Mouse (Mus musculus) erythroblast, embryonic 14.5 days (primary cell): ENCODE measurements around the gene Ahdc1.

Experiments
- GATA1 ChIP-seq: IDR thresholded peaks from 2 replicates; pipeline ENCODE4 v1.6.1; 2012; ENCODE audit warnings: low read length, inconsistent platforms, mixed read lengths
- TAL1 ChIP-seq: IDR thresholded peaks from 3 replicates; pipeline ENCODE4 v1.6.1; 2012; ENCODE audit warnings: low read length, inconsistent platforms, mixed read lengths

DNA sequence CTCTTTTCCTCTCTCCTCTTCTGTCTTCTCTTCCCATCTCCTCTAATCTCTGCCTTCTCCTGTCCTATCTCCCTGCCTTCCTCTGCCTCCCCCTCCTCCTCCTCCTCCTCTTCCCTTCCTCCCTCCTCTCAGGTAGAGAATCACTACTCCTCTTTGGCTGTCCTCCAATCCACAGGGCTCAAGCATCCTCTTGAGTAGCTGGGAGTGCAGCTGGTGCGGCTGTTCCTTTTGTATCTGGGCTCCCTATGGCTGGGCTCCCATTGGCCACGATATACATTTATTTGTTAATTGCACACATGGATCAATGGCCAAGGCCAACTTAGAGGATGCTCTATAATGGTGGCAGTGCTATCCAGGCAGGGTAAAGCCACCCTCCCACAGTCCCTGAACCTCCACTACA, 38.5 kb upstream of the Ahdc1 start:
- no peak for TF ChIP-seq GATA1
- no peak for TF ChIP-seq TAL1
